Mouse (Mus musculus): ENCODE results near the gene Hoxa1.

DNA sequence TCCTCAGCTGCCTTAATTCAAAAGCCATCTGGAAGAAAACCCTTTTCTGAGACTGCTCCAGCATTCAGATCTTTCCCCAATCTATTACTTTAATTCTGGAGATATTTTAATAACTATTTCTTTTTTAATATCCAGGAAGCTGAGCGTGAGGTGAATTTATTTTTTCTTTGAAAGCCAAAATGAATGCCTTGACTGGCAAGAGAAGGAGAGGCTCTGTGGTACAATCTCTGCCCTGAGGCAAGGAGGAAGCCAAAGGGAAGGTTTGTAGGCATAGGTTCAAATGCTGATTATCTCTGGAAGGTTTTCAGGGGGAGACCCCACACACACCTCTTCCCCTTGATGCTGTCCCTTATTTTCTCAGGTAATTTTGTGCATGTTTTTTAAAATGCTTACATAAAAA, 9.1 kb upstream of the Hoxa1 start:
- TF ChIP-seq GATA1 (IDR thresholded peaks at IDR 0.05; ENCODE audit: borderline replicate concordance, low read length): no peak
- TF ChIP-seq FLI1 (IDR thresholded peaks at IDR 0.05; ENCODE audit: low read length): no peak
